Mouse (Mus musculus): Measurements from ENCODE around the gene Trim80. TPM values are rescaled to one million over a fixed set of nuclear protein-coding genes. Genes with fewer than 3 reads are reported as not detected.

The Trim80 gene
- polyA plus RNA-seq (2017; shearing (Covaris generic)): not detected

DNA sequence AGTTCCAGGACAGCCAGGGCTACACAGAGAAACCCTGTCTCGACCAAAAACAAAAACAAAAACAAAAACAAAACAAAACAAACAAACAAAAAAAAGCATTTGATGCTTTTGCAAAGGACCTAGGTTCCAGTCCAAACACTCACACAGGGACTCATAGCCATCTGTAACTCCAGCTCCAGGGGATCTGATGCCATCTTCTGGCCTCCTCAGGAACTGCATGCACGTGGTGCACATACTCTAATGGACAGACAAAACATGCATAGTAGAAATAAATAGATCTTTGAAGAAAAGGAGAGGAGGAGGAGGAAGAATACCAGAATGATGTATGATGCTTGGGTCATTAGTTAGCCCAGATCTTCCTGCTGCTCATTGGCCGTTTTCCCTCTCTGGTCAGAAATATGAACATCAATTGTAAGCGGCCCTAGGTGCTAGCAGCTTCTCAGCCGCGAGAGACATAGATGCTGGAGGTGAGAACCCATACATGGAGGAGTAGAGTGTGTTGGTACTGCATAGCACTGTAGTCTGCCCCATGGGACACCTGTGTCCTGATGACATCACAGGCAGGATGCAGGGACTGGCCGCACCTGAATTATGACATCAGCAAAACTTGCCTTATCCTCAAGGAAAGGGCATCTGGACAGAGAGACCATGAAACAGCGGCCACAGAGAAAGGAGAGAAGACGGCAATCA, at the start of gene Trim80:
Gene Trim80, plus strand, starts transcription at position 640 of the 690 bp plus-strand sequence.
- no peak for ATAC-seq

GRCm38 (mm10) chr11:115391358-115391757, 49.0 kb upstream of the Trim80 start:
- ATAC-seq: no peak

DNA sequence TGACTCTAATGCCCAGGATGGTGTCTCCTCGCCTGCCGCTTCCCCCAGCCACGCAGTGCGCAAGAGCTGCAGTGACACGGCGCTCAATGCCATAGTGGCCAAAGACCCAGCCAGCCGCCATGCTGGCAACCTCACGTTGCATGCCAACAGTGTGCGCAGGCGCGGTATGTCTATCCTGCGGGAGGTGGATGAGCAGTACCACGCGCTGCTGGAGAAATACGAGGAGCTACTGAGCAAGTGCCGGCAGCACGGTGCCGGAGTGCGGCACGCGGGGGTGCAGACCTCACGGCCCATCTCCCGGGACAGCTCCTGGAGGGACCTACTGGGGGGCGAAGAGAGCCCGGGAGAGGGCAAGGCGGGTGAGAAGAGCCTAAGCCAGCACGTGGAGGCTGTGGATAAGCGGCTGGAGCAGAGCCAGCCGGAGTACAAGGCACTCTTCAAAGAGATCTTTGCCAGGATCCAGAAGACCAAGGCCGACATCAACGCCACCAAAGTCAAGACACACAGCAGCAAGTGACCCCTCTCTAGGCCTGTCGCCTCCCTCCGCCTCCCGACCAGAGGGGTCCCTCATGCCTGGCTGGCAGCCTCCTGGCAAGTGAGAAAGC, 46.5 kb upstream of the Trim80 start:
- no peak for ATAC-seq

GRCm38 (mm10) chr11:115398085-115398484, 42.3 kb upstream of the Trim80 start:
- ATAC-seq: no peak

- ATAC-seq: no peak
Measured at GRCm38 (mm10) chr11:115400126-115400525, 40.2 kb upstream of the Trim80 start.

GRCm38 (mm10) chr11:115400630-115401391, 39.5 kb upstream of the Trim80 start:
- no peak for ATAC-seq

- ATAC-seq: peak; percentile 57
Measured at GRCm38 (mm10) chr11:115403338-115404124, 36.8 kb upstream of the Trim80 start, which contains the start of gene Mrpl58. TSS of gene Mrpl58 (plus strand) at chr11:115403752.

DNA sequence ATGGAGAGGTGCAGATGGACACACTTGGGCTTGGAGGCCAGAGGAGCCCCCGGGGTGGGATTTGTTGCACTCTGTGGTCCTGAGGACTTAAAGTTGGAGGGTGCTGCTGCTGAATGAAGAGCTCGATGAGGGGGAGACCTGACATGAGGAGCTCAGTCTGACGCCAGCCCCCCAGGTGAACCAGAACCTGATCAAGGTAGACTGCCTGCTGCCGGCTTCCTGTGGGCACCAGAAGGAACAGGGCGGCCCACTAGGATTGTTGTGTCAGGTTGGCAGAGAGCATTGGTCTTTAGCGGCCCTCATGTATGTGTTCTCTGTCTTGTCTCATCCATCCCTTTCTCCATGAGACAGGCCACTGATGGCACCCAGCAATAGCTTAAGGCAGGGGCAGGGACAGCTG, 34.6 kb upstream of the Trim80 start:
- ATAC-seq: no peak

- peak; percentile 77 for ATAC-seq
Measured at GRCm38 (mm10) chr11:115406858-115407401, 33.4 kb upstream of the Trim80 start.

GRCm38 (mm10) chr11:115408266-115408920, 32.0 kb upstream of the Trim80 start:
- ATAC-seq: no peak

DNA sequence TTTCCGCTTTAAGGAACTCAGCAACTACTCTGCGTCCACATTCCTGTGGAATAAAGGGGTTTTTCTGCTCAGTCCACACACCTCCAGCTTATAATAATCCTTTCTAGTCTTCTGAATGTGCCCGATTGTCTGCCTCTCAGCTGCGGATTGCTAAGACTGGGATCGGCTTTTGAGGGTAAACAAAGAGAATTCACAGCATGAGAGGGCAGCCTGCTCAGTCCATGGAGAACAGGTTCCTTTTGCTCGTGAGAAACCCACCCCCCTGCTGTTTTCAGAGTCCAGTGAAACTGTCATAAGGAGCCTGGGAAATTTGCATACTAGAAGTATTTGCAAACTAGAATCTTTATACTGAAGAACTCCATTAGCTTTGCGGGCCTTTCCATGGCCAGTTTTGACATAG, 30.8 kb upstream of the Trim80 start:
- ATAC-seq: no peak

GRCm38 (mm10) chr11:115419531-115420237, 20.7 kb upstream of the Trim80 start, which contains the start of the genes Atp5h and Kctd2:
TSS of gene Atp5h (minus strand) at chr11:115419962.
TSS of gene Kctd2 (plus strand) at chr11:115420128.
- peak; percentile 95 for ATAC-seq

- ATAC-seq: no peak
Measured at GRCm38 (mm10) chr11:115420336-115421190, 19.8 kb upstream of the Trim80 start.

DNA sequence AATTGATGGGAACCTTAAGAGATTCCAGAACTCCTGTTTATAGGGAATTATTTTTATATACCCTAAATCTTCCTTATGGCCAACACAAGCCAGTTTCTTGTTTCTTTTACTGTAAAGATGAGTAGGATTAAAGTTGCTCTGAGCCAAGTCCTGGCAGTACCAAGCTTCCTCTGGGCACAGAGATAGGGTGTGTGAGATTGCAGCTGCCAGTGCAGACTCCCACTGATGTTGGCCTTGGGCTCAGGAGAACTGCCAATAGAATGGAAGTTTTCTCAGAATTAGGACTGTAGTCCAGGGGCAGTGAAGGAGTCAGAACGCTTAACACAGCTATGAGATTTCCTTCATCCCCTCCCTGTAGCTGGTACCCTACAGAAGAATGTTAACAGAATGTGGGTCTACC, 19.0 kb upstream of the Trim80 start:
- no peak for ATAC-seq

DNA sequence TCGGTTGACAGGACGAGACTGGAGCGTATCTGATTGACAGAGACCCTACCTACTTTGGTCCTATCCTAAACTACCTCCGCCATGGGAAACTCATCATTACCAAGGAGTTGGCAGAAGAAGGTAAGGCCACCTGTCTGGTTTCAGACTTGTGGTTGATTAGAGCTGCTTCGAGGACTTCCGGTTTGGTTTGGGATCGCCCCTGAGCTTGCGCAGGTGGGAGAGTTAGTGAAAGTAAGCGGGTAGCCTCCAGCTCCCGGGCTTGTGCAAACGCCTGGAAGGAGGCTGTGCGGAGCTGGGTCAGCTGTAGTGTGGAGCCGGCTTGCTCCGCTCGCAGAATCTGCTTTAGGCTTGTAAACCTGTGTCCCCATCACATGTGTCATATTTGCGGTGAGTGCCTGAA, 18.4 kb upstream of the Trim80 start:
- no peak for ATAC-seq

DNA sequence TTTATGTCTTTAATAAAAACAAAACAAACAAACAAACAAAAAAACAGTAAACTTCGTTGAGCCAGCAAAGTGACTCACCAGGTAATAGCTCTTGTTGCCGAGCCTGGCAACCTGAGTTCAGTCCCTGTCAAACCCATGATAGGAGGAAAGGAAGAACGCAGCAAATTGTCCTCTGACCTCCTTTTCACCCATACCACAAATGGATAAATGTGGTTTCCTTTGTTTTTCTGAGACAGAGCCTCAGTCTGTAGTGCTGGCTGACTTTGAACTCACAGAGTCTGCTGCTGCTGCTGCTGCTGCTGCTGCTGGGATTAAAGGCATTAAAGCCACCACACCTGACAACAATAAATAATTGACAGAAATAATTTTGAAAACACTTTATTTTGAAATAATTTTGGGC, 17.3 kb upstream of the Trim80 start:
- no peak for ATAC-seq

GRCm38 (mm10) chr11:115424666-115425065, 15.7 kb upstream of the Trim80 start:
- ATAC-seq: no peak

GRCm38 (mm10) chr11:115425671-115426070, 14.7 kb upstream of the Trim80 start:
- no peak for ATAC-seq

- ATAC-seq: peak; percentile 79
Measured at GRCm38 (mm10) chr11:115427482-115428331, 12.6 kb upstream of the Trim80 start.

All from inflammation-experienced regulatory T-cells, adult 6 months (primary cell).